Mouse (Mus musculus) liver, embryonic 15.5 days (tissue): ENCODE measurements around the gene Nampt. TPM values are rescaled to one million over a fixed set of nuclear protein-coding genes. Genes with fewer than 3 reads are reported as not detected.
"Not testable (repeated sequence)": the region's sequence is repeated elsewhere in the genome, so short reads cannot be mapped to it uniquely, and the experiment has no call there.

ENCODE experiments used
- ATAC-seq: fragments of 200-750 bp; cut with Nextera tagmentation; 2 replicates; pipeline ENCODE4 v1.8.0; 2017; ENCODE audit warnings: moderate number of reproducible peaks, mild to moderate bottlenecking, moderate library complexity; ENCODE audit not compliant: insufficient read depth
- H3K27ac ChIP-seq: fragments of 300-500 bp; sonication (generic); replicated peaks from 2 replicates; pipeline ENCODE4 v1.5.1; 2015; ENCODE audit warnings: mild to moderate bottlenecking, inconsistent platforms
- H3K27me3 ChIP-seq: fragments of 300-500 bp; sonication (generic); 2 replicates; pipeline ENCODE4 v1.6.1; 2015; ENCODE audit warnings: mild to moderate bottlenecking, inconsistent platforms
- H3K36me3 ChIP-seq: fragments of 300-500 bp; sonication (generic); replicated peaks from 2 replicates; pipeline ENCODE4 v1.6.1; 2015; ENCODE audit warnings: moderate library complexity, mild to moderate bottlenecking, inconsistent platforms
- H3K4me1 ChIP-seq: fragments of 300-500 bp; sonication (generic); replicated peaks from 2 replicates; pipeline ENCODE4 v1.6.1; 2015; ENCODE audit warnings: inconsistent platforms
- H3K4me2 ChIP-seq: fragments of 300-500 bp; sonication (generic); 2 replicates; pipeline ENCODE4 v1.6.1; 2015; ENCODE audit warnings: moderate library complexity, mild to moderate bottlenecking, inconsistent platforms
- H3K4me3 ChIP-seq: fragments of 300-500 bp; sonication (generic); replicated peaks from 2 replicates; pipeline ENCODE4 v1.5.1; 2015; ENCODE audit warnings: mild to moderate bottlenecking, inconsistent platforms
- H3K9ac ChIP-seq: fragments of 300-500 bp; sonication (generic); 2 replicates; pipeline ENCODE4 v1.6.1; 2015; ENCODE audit warnings: moderate library complexity, mild to moderate bottlenecking, inconsistent platforms
- H3K9me3 ChIP-seq: fragments of 300-500 bp; sonication (generic); replicated peaks from 2 replicates; pipeline ENCODE4 v1.6.1; 2016; ENCODE audit warnings: inconsistent platforms
- WGBS: fragments of 180-500 bp; shearing (Covaris S2); methylation state at CpG from one replicate; pipeline ENCODE4 v1.1.7; 2015; ENCODE audit warnings: mixed read lengths; ENCODE audit not compliant: insufficient replicate concordance; 5-methylcytosine and 5-hydroxymethylcytosine counted together
- polyA plus RNA-seq: library from polyadenylated mRNA; unstranded; fragments of >200 nt; fragmentation: Nextera tagmentation; extraction: Ambion mirVana; gene quantifications from 2 replicates; pipeline ENCODE4 v1.2.1, GENCODE M21; 2015

The Nampt gene
- polyA plus RNA-seq, 1 experiment from 2014 or later: 10.4 TPM

- no peak for ATAC-seq
- WGBS: 65% methylated on average over 3 of the region's 3 CpGs
- Histone ChIP-seq H3K36me3 (no peaks in the 10 kb centered on the region), H3K9me3 (no peaks in the 10 kb centered on the region), H3K27ac (no peak overlapping the region), H3K4me3 (no peak overlapping the region), H3K9ac (no peak overlapping the region), H3K4me2 (no peak overlapping the region), H3K4me1 (no peaks in the 10 kb centered on the region), H3K27me3 (no peaks in the 10 kb centered on the region)
Measured at GRCm38 (mm10) chr12:32879371-32879770, 60.0 kb downstream of the Nampt start.

GRCm38 (mm10) chr12:32884356-32884755 lies 65.0 kb downstream of the Nampt start:
- Histone ChIP-seq H3K9ac (no peak overlapping the region), H3K27me3 (no peaks in the 10 kb centered on the region), H3K4me3 (no peak overlapping the region), H3K36me3 (no peaks in the 10 kb centered on the region), H3K4me2 (no peak overlapping the region), H3K9me3 (no peaks in the 10 kb centered on the region), H3K27ac (no peak overlapping the region), H3K4me1 (no peaks in the 10 kb centered on the region)
- no peak for ATAC-seq
- WGBS: 68% methylated on average over 9 of the region's 9 CpGs

GRCm38 (mm10) chr12:32885041-32885440 lies 65.7 kb downstream of the Nampt start:
- Histone ChIP-seq H3K4me3 (no peak overlapping the region), H3K27me3 (no peaks in the 10 kb centered on the region), H3K4me2 (no peak overlapping the region), H3K27ac (no peak overlapping the region), H3K9me3 (no peaks in the 10 kb centered on the region), H3K36me3 (no peaks in the 10 kb centered on the region), H3K9ac (no peak overlapping the region), H3K4me1 (no peaks in the 10 kb centered on the region)
- 44% methylated on average over 2 of the region's 2 CpGs for WGBS
- no peak for ATAC-seq

GRCm38 (mm10) chr12:32886353-32886752 lies 67.0 kb downstream of the Nampt start:
- Histone ChIP-seq H3K36me3 (no peaks in the 10 kb centered on the region), H3K4me2 (no peak overlapping the region), H3K4me3 (no peak overlapping the region), H3K27me3 (no peaks in the 10 kb centered on the region), H3K4me1 (no peaks in the 10 kb centered on the region), H3K9ac (no peak overlapping the region), H3K27ac (no peak overlapping the region), H3K9me3 (no peaks in the 10 kb centered on the region)
- WGBS: 57% methylated on average over 2 of the region's 2 CpGs
- ATAC-seq: no peak

GRCm38 (mm10) chr12:32888226-32888625 lies 68.9 kb downstream of the Nampt start:
- Histone ChIP-seq H3K4me1 (no peaks in the 10 kb centered on the region), H3K36me3 (no peaks in the 10 kb centered on the region), H3K27me3 (no peaks in the 10 kb centered on the region), H3K9me3 (no peaks in the 10 kb centered on the region), H3K27ac (no peak overlapping the region), H3K4me2 (no peak overlapping the region), H3K9ac (no peak overlapping the region), H3K4me3 (no peak overlapping the region)
- ATAC-seq: no peak
- WGBS: 68% methylated on average over 3 of the region's 3 CpGs

GRCm38 (mm10) chr12:32889846-32890245 lies 70.5 kb downstream of the Nampt start:
- Histone ChIP-seq H3K27ac (no peak overlapping the region), H3K27me3 (no peaks in the 10 kb centered on the region), H3K9ac (no peak overlapping the region), H3K4me2 (no peak overlapping the region), H3K4me1 (no peaks in the 10 kb centered on the region), H3K9me3 (no peaks in the 10 kb centered on the region), H3K36me3 (no peaks in the 10 kb centered on the region), H3K4me3 (no peak overlapping the region)
- no peak for ATAC-seq
- WGBS: 63% methylated on average over 5 of the region's 5 CpGs

- Histone ChIP-seq H3K4me1 (no peaks in the 10 kb centered on the region), H3K27ac (no peak overlapping the region), H3K36me3 (no peaks in the 10 kb centered on the region), H3K4me2 (no peak overlapping the region), H3K27me3 (no peaks in the 10 kb centered on the region), H3K4me3 (no peak overlapping the region), H3K9me3 (no peaks in the 10 kb centered on the region), H3K9ac (no peak overlapping the region)
- WGBS: 25% methylated on average over 4 of the region's 4 CpGs
- ATAC-seq: no peak
Measured at GRCm38 (mm10) chr12:32890455-32890854, 71.1 kb downstream of the Nampt start.

GRCm38 (mm10) chr12:32891271-32891670 lies 71.9 kb downstream of the Nampt start:
- not testable (repeated sequence) for H3K4me1 ChIP-seq

GRCm38 (mm10) chr12:32893212-32893611 lies 73.9 kb downstream of the Nampt start:
- H3K9ac ChIP-seq: no peak overlapping the region
- no peak overlapping the region for H3K27ac ChIP-seq
- H3K4me2 ChIP-seq: no peak overlapping the region
- no peak for ATAC-seq
- H3K9me3 ChIP-seq: no peaks in the 10 kb centered on the region
- H3K4me3 ChIP-seq: no peak overlapping the region
- H3K36me3 ChIP-seq: no peaks in the 10 kb centered on the region
- no peaks in the 10 kb centered on the region for H3K4me1 ChIP-seq
- 28% methylated on average over 12 of the region's 12 CpGs for WGBS
- H3K27me3 ChIP-seq: no peaks in the 10 kb centered on the region

More at GRCm38 (mm10) chr12:32891271-32891670, 71.9 kb downstream of the Nampt start:
- 72% methylated on average over 13 of the region's 13 CpGs for WGBS
- not testable (repeated sequence) for H3K36me3 ChIP-seq, ATAC-seq, H3K27me3 ChIP-seq, H3K9ac ChIP-seq, H3K9me3 ChIP-seq, H3K27ac ChIP-seq, H3K4me2 ChIP-seq, H3K4me3 ChIP-seq

GRCm38 (mm10) chr12:32895806-32896205 lies 76.5 kb downstream of the Nampt start:
- Histone ChIP-seq H3K4me3 (no peak overlapping the region), H3K4me2 (no peak overlapping the region), H3K9ac (no peak overlapping the region), H3K27me3 (no peaks in the 10 kb centered on the region), H3K9me3 (no peaks in the 10 kb centered on the region), H3K4me1 (no peaks in the 10 kb centered on the region), H3K27ac (no peak overlapping the region), H3K36me3 (no peaks in the 10 kb centered on the region)
- no peak for ATAC-seq
- WGBS: 72% methylated on average over 1 of the region's 1 CpGs

- Histone ChIP-seq H3K36me3 (no peaks in the 10 kb centered on the region), H3K9me3 (no peaks in the 10 kb centered on the region), H3K4me1 (no peaks in the 10 kb centered on the region), H3K27ac (no peak overlapping the region), H3K4me2 (no peak overlapping the region), H3K9ac (no peak overlapping the region), H3K27me3 (no peaks in the 10 kb centered on the region), H3K4me3 (no peak overlapping the region)
- ATAC-seq: no peak
- WGBS: 56% methylated on average over 7 of the region's 7 CpGs
Measured at GRCm38 (mm10) chr12:32896496-32896895, 77.2 kb downstream of the Nampt start.
